Mouse (Mus musculus) activated CD4-positive, CD25-positive, alpha-beta regulatory T cell, adult 9 weeks (primary cell): Measurements from ENCODE around the gene Mpped2. TPM values are rescaled to one million over a fixed set of nuclear protein-coding genes. Genes with fewer than 3 reads are reported as not detected.

Source experiments
- polyA plus RNA-seq: library from polyadenylated mRNA; unstranded; fragments of 100-300 nt; shearing (Covaris generic); gene quantifications from one replicate; pipeline ENCODE4 v1.2.1, GENCODE M21; 2017

Gene Mpped2
- polyA plus RNA-seq = not detected

DNA sequence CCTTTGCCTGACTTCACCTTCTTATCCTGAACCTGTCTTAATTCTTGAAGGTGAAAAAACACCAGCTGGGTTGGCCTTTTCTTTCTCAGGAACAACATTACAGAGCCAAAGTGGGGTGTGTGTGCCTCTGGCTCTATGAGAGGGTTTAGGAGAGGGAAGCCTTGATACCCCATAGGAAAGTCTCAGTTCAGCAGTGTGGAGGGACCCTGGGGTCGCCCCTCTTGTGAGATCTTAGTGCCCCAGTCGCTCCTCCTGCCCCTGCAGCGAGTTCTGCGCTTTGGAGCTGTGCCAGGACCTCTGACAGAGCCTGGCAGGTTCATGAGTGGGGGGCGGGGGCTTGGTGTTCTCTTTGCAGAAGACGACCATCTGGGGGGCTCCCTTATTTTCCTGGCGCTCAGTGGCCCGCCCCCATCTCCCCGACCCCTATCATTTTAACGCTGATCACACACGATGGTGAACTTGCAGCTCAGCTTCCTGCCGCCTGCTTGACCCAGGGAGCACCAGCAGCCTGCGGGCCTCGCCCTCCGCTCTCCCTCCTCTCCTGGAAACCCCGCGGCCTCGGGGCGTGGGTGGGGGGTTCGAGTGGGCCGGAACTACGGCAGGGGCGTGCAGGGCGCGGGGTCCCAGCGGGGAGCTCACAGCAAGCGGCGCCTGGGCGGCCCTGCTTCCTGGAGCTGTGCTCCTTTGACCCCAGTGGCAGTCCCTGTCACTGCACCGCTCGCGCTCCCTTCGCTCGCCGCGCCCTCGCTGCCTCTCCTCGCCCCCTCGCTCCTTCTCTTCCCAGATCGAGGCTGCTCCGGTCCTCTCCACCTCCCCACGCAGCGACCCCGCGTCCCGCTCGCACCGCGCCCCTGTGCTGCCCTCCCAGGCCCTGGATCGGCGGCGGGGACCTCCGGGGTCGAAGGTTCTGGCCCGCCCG lies at the start of gene Mpped2:
Gene Mpped2, plus strand, starts transcription at position 487 of the 919 bp plus-strand sequence.

